Mouse (Mus musculus) CH12.LX (cell line): ENCODE measurements around the gene Gm49396. TPM values are rescaled to one million over a fixed set of nuclear protein-coding genes. Genes with fewer than 3 reads are reported as not detected.

Source experiments
- DNase-seq: peaks from one replicate; pipeline ENCODE4 v3.0.0-alpha.2; 2013; ENCODE audit errors: extremely low read depth
- H3K27ac ChIP-seq: 2 replicates; pipeline ENCODE4 v1.5.1; 2012; ENCODE audit warnings: low read depth, mild to moderate bottlenecking, control low read depth, moderate library complexity; ENCODE audit not compliant: insufficient read depth
- H3K27me3 ChIP-seq: replicated peaks from 2 replicates; pipeline ENCODE3; 2012; ENCODE audit warnings: inconsistent platforms
- H3K36me3 ChIP-seq, 2 experiments: replicated peaks in 1 of 2; 2 replicates each; pipeline versions ENCODE3 to v1.6.1; 2012; ENCODE audit warnings: inconsistent platforms in 1 of 2, low read length in 1 of 2, mild to moderate bottlenecking in 1 of 2, mixed read lengths in 1 of 2, moderate library complexity in 1 of 2; ENCODE audit not compliant: control insufficient read depth in 1 of 2, insufficient read depth in 1 of 2
- H3K4me1 ChIP-seq, 2 experiments: 2 replicates each; pipeline ENCODE4 v1.6.1; 2012; ENCODE audit warnings: inconsistent platforms in 1 of 2, moderate library complexity in 1 of 2; ENCODE audit not compliant: insufficient read depth in 2 of 2, control insufficient read depth in 1 of 2
- H3K4me2 ChIP-seq: 2 replicates; pipeline ENCODE4 v1.6.1; 2012; ENCODE audit warnings: low read depth, mild to moderate bottlenecking, control low read depth; ENCODE audit not compliant: poor library complexity, insufficient read depth, severe bottlenecking
- H3K4me3 ChIP-seq, 3 experiments: fragments of 150-350 bp in 1 of 3; sonication (generic) in 1 of 3; replicated peaks in 1 of 3; 2 replicates each; pipeline versions ENCODE3 to v1.5.1; 2011 to 2012; ENCODE audit warnings: low read depth in 2 of 3, low read length in 2 of 3, mild to moderate bottlenecking in 2 of 3, moderate library complexity in 2 of 3, control low read depth in 1 of 3, improper control_type of control experiment in 1 of 3, inconsistent platforms in 1 of 3, mixed read lengths in 1 of 3; ENCODE audit not compliant: poor library complexity in 1 of 3
- H3K79me2 ChIP-seq: replicated peaks from 2 replicates; pipeline ENCODE4 v1.6.1; 2012; ENCODE audit warnings: mild to moderate bottlenecking, moderate library complexity; ENCODE audit not compliant: control insufficient read depth, poor library complexity, insufficient read depth, severe bottlenecking; ENCODE audit errors: extremely low read depth
- H3K9ac ChIP-seq: 2 replicates; pipeline ENCODE4 v1.6.1; 2012; ENCODE audit warnings: low read depth, mild to moderate bottlenecking, control low read depth, moderate library complexity; ENCODE audit not compliant: insufficient read depth
- H3K9me3 ChIP-seq: replicated peaks from 2 replicates; pipeline ENCODE3; 2012; ENCODE audit warnings: low read length, inconsistent platforms, mixed read lengths
- IRF4 ChIP-seq: IDR thresholded peaks from 2 replicates; pipeline ENCODE4 v1.6.1; 2014; ENCODE audit warnings: low read depth, mild to moderate bottlenecking, inconsistent platforms, low read length, improper control_type of control experiment
- POLR2AphosphoS2 ChIP-seq: IDR thresholded peaks from 2 replicates; pipeline ENCODE4 v1.6.1; 2011; ENCODE audit warnings: low read depth, low read length, improper control_type of control experiment
- dilution Hi-C: fragments of 300-500 bp; cut with MboI; formaldehyde crosslinking; loops from 2 replicates; pipeline ENCODE4 v1.14.3; 2020; ENCODE audit warnings: low sequenced_read_pairs; ENCODE audit not compliant: extremely low pct_unique_long_range_greater_than_20kb, extremely low pct_ligation_motif_present
- in situ Hi-C: fragments of 300-500 bp; cut with MboI; formaldehyde crosslinking; loops from 3 replicates; pipeline ENCODE4 v1.14.3; 2019; ENCODE audit warnings: low sequenced_read_pairs, low pct_ligation_motif_present, low pct_unique_long_range_greater_than_20kb, mixed read lengths
- polyA plus RNA-seq: library from polyadenylated mRNA; unstranded; fragments of >175 nt; gene quantifications from 2 replicates; pipeline ENCODE4 v1.2.1, GENCODE M21; 2012; ENCODE audit warnings: low read depth; ENCODE audit not compliant: insufficient read length
- total RNA-seq, 2 experiments: library from RNA; depleted of rRNA; stranded (reverse); fragments of 300-350 nt in 1 of 2; fragments of >200 nt in 1 of 2; gene quantifications; 2 replicates each; pipeline ENCODE4 v1.2.3; 2012 to 2014

The Gm49396 gene
- total and polyA plus RNA-seq, 3 experiments = 1.9 to 3.3 (median 2.7) TPM

DNA sequence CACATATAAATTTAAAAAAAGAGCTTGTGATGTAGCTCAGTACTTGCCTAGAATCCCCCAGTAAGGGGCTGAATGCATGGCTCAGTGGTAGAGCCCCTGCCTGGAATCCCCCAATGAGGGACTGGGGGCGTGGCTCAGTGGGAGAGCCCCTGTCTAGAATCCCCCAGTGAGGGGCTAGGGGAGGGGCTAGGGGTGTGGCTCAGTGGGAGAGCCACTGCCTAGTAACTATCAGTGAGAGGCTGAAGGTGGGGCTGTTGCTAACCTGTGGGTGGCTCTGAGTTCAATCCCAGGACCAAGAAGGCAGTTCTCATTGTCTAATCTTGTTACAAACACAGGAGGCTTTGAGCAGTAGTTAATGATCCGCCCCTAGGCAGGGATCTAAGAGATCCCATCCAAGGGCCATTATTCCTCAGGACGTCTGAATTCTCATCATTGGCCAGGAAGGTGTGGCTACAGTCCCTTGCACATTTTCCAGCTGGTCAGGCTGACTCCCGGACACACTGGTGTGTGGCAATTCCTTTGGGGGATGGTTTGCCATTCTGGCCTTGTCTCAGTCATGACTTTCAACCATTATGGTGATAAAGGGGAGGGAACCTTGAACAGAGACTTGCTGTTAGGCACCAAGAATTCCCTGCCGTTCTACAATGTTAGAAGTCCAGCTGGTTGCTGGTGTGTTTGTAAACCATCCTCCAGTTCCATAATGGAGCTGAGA lies 52.1 kb downstream of the Gm49396 start:
- peaks cover 0 to 18% of the 10 kb centered on the region in 2 experiments; a peak in 2 of 4 replicates for H3K4me1 ChIP-seq
- H3K4me2 ChIP-seq = no peak overlapping the region
- TF ChIP-seq POLR2AphosphoS2 (peak; percentile 65; the same call in 1 of the 2 replicates), IRF4 (no peak)
- peaks cover 5% of the 10 kb centered on the region; the same call in 1 of the 2 replicates for H3K79me2 ChIP-seq
- H3K9ac ChIP-seq = no peak overlapping the region
- DNase-seq = no peak
- in situ Hi-C loops (no loop called here), dilution Hi-C loops (no loop called here)
- H3K36me3 ChIP-seq = peaks cover 37 to 50% of the 10 kb centered on the region in 2 experiments
- no peaks in the 10 kb centered on the region for H3K27me3 ChIP-seq
- H3K27ac ChIP-seq = no peak overlapping the region
- H3K9me3 ChIP-seq = no peaks in the 10 kb centered on the region
- H3K4me3 ChIP-seq = no peak overlapping the region

Other genes starting within 250 kb of the Gm49396 start
Only the 20 nearest of the 33 such genes appear.
- gene Aplp1, start 117.8 kb upstream of the Gm49396 start, total RNA-seq (2012; rRNA removed) = 0.34 and 0.93 TPM in 2 replicates
- not detected in 2 replicates for gene Aplp1, start 117.8 kb upstream of the Gm49396 start, total RNA-seq (2014; rRNA removed)
- gene Aplp1, start 117.8 kb upstream of the Gm49396 start, polyA plus RNA-seq = 0.10 TPM in 1 of 2 replicates, not detected in the other
- not detected in 2 replicates for gene Kirrel2, start 105.7 kb upstream of the Gm49396 start, total RNA-seq (2012; rRNA removed)
- gene Kirrel2, start 105.7 kb upstream of the Gm49396 start, total RNA-seq (2014; rRNA removed) = not detected in 2 replicates
- gene Kirrel2, start 105.7 kb upstream of the Gm49396 start, polyA plus RNA-seq = not detected in 2 replicates
- 2.1 and 2.4 TPM in 2 replicates for gene Nphs1, start 105.0 kb upstream of the Gm49396 start, total RNA-seq (2012; rRNA removed)
- not detected in 2 replicates for gene Nphs1, start 105.0 kb upstream of the Gm49396 start, total RNA-seq (2014; rRNA removed)
- gene Nphs1, start 105.0 kb upstream of the Gm49396 start, polyA plus RNA-seq = 1.0 TPM in 1 of 2 replicates, not detected in the other
- gene Prodh2, start 69.7 kb upstream of the Gm49396 start, total RNA-seq (2012; rRNA removed) = not detected in 2 replicates
- not detected in 2 replicates for gene Prodh2, start 69.7 kb upstream of the Gm49396 start, total RNA-seq (2014; rRNA removed)
- not detected in 2 replicates for gene Prodh2, start 69.7 kb upstream of the Gm49396 start, polyA plus RNA-seq
- gene Arhgap33, start 28.3 kb upstream of the Gm49396 start, total RNA-seq (2012; rRNA removed) = 2.5 and 2.8 TPM in 2 replicates
- 0.44 and 0.76 TPM in 2 replicates for gene Arhgap33, start 28.3 kb upstream of the Gm49396 start, total RNA-seq (2014; rRNA removed)
- 6.2 and 9.2 TPM in 2 replicates for gene Arhgap33, start 28.3 kb upstream of the Gm49396 start, polyA plus RNA-seq
- 1.6 and 2.3 TPM in 2 replicates for gene Hspb6, start 11.2 kb upstream of the Gm49396 start, total RNA-seq (2012; rRNA removed)
- gene Hspb6, start 11.2 kb upstream of the Gm49396 start, total RNA-seq (2014; rRNA removed) = 0.79 and 1.2 TPM in 2 replicates
- gene Hspb6, start 11.2 kb upstream of the Gm49396 start, polyA plus RNA-seq = 4.1 and 6.0 TPM in 2 replicates
- gene Proser3, start 11.0 kb upstream of the Gm49396 start, total RNA-seq (2012; rRNA removed) = 4.0 and 5.9 TPM in 2 replicates
- gene Proser3, start 11.0 kb upstream of the Gm49396 start, total RNA-seq (2014; rRNA removed) = 1.7 and 2.0 TPM in 2 replicates
- 5.7 and 6.0 TPM in 2 replicates for gene Proser3, start 11.0 kb upstream of the Gm49396 start, polyA plus RNA-seq
- gene Lin37, start 3.5 kb upstream of the Gm49396 start, total RNA-seq (2012; rRNA removed) = 8.3 and 11.0 TPM in 2 replicates
- gene Lin37, start 3.5 kb upstream of the Gm49396 start, total RNA-seq (2014; rRNA removed) = 4.0 and 5.2 TPM in 2 replicates
- 38.6 and 49.5 TPM in 2 replicates for gene Lin37, start 3.5 kb upstream of the Gm49396 start, polyA plus RNA-seq
- 56.7 and 61.2 TPM in 2 replicates for gene U2af1l4, start within 50 bp of the Gm49396 start, total RNA-seq (2012; rRNA removed)
- gene U2af1l4, start within 50 bp of the Gm49396 start, total RNA-seq (2014; rRNA removed) = 60.8 and 63.4 TPM in 2 replicates
- gene U2af1l4, start within 50 bp of the Gm49396 start, polyA plus RNA-seq = 51.5 and 54.4 TPM in 2 replicates
- gene Psenen, start 283 bp downstream of the Gm49396 start, total RNA-seq (2012; rRNA removed) = 55.2 and 59.2 TPM in 2 replicates
- gene Psenen, start 283 bp downstream of the Gm49396 start, total RNA-seq (2014; rRNA removed) = 83.6 and 92.7 TPM in 2 replicates
- gene Psenen, start 283 bp downstream of the Gm49396 start, polyA plus RNA-seq = 101 and 121 TPM in 2 replicates
- gene Igflr1, start 2.1 kb downstream of the Gm49396 start, total RNA-seq (2012; rRNA removed) = 0.92 and 1.3 TPM in 2 replicates
- not detected in 2 replicates for gene Igflr1, start 2.1 kb downstream of the Gm49396 start, total RNA-seq (2014; rRNA removed)
- 0.65 TPM in 1 of 2 replicates, not detected in the other for gene Igflr1, start 2.1 kb downstream of the Gm49396 start, polyA plus RNA-seq
- 17.2 and 18.3 TPM in 2 replicates for gene Kmt2b, start 25.4 kb downstream of the Gm49396 start, total RNA-seq (2012; rRNA removed)
- gene Kmt2b, start 25.4 kb downstream of the Gm49396 start, total RNA-seq (2014; rRNA removed) = 4.8 and 8.4 TPM in 2 replicates
- 31.0 and 32.8 TPM in 2 replicates for gene Kmt2b, start 25.4 kb downstream of the Gm49396 start, polyA plus RNA-seq
- 183 TPM in 2 replicates for gene Zbtb32, start 35.6 kb downstream of the Gm49396 start, total RNA-seq (2012; rRNA removed)
- gene Zbtb32, start 35.6 kb downstream of the Gm49396 start, total RNA-seq (2014; rRNA removed) = 156 and 173 TPM in 2 replicates
- gene Zbtb32, start 35.6 kb downstream of the Gm49396 start, polyA plus RNA-seq = 171 and 178 TPM in 2 replicates
- 6.5 and 10.9 TPM in 2 replicates for gene Upk1a, start 49.5 kb downstream of the Gm49396 start, total RNA-seq (2012; rRNA removed)
- 0.47 and 0.49 TPM in 2 replicates for gene Upk1a, start 49.5 kb downstream of the Gm49396 start, total RNA-seq (2014; rRNA removed)
- gene Upk1a, start 49.5 kb downstream of the Gm49396 start, polyA plus RNA-seq = 1.8 and 2.3 TPM in 2 replicates
- 432 and 456 TPM in 2 replicates for gene Cox6b1, start 62.8 kb downstream of the Gm49396 start, total RNA-seq (2012; rRNA removed)
- gene Cox6b1, start 62.8 kb downstream of the Gm49396 start, total RNA-seq (2014; rRNA removed) = 776 and 802 TPM in 2 replicates
- gene Cox6b1, start 62.8 kb downstream of the Gm49396 start, polyA plus RNA-seq = 581 and 625 TPM in 2 replicates
- gene Etv2, start 72.5 kb downstream of the Gm49396 start, total RNA-seq (2012; rRNA removed) = not detected in 2 replicates
- not detected in 2 replicates for gene Etv2, start 72.5 kb downstream of the Gm49396 start, total RNA-seq (2014; rRNA removed)
- not detected in 2 replicates for gene Etv2, start 72.5 kb downstream of the Gm49396 start, polyA plus RNA-seq
- 109 and 121 TPM in 2 replicates for gene Rbm42, start 87.0 kb downstream of the Gm49396 start, total RNA-seq (2012; rRNA removed)
- 65.3 and 67.2 TPM in 2 replicates for gene Rbm42, start 87.0 kb downstream of the Gm49396 start, total RNA-seq (2014; rRNA removed)
- 104 and 105 TPM in 2 replicates for gene Rbm42, start 87.0 kb downstream of the Gm49396 start, polyA plus RNA-seq
- gene Haus5, start 101.7 kb downstream of the Gm49396 start, total RNA-seq (2012; rRNA removed) = 45.6 and 47.7 TPM in 2 replicates
- 32.3 and 38.5 TPM in 2 replicates for gene Haus5, start 101.7 kb downstream of the Gm49396 start, total RNA-seq (2014; rRNA removed)
- gene Haus5, start 101.7 kb downstream of the Gm49396 start, polyA plus RNA-seq = 50.9 and 52.8 TPM in 2 replicates
- not detected in 2 replicates for gene Pmis2, start 108.3 kb downstream of the Gm49396 start, total RNA-seq (2012; rRNA removed)
- not detected in 2 replicates for gene Pmis2, start 108.3 kb downstream of the Gm49396 start, total RNA-seq (2014; rRNA removed)
- not detected in 2 replicates for gene Pmis2, start 108.3 kb downstream of the Gm49396 start, polyA plus RNA-seq
- 2.4 and 4.0 TPM in 2 replicates for gene 2200002J24Rik, start 135.6 kb downstream of the Gm49396 start, total RNA-seq (2012; rRNA removed)
- gene 2200002J24Rik, start 135.6 kb downstream of the Gm49396 start, total RNA-seq (2014; rRNA removed) = 3.0 and 6.6 TPM in 2 replicates
- 2.9 and 3.5 TPM in 2 replicates for gene 2200002J24Rik, start 135.6 kb downstream of the Gm49396 start, polyA plus RNA-seq